Mouse (Mus musculus) right cerebral cortex, postnatal 14 days (tissue): ENCODE data around the gene Gm17949.
"Not testable (repeated sequence)": the region's sequence is repeated elsewhere in the genome, so short reads cannot be mapped to it uniquely, and the experiment has no call there.

Experiments
- DNase-seq: peaks from one replicate; pipeline ENCODE4 v3.0.0; 2022

The Gm17949 gene

GRCm38 (mm10) chr17:57051679-57052078 is 40.4 kb downstream of the Gm17949 start:
- DNase-seq: not testable (repeated sequence)

DNA sequence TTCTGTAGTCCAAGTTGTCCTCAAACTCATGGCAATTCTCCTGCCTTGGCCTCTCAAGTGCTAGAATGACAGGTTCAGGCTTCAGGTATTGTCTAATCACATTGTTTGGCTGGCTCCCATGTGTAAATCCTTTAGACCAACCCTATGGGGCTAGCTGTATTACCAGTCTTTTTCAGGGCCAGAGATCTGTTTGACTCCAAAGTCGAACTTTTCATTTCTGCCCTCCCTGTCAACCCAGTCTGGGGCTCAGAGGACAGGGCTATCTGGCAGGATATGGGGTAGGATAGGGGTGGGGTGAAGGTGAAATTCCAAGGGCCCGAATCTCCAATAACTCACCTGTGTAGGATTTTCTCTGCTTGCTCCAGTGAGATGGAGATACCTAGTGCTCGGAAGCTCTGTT is 45.0 kb downstream of the Gm17949 start:
- no peak for DNase-seq

DNA sequence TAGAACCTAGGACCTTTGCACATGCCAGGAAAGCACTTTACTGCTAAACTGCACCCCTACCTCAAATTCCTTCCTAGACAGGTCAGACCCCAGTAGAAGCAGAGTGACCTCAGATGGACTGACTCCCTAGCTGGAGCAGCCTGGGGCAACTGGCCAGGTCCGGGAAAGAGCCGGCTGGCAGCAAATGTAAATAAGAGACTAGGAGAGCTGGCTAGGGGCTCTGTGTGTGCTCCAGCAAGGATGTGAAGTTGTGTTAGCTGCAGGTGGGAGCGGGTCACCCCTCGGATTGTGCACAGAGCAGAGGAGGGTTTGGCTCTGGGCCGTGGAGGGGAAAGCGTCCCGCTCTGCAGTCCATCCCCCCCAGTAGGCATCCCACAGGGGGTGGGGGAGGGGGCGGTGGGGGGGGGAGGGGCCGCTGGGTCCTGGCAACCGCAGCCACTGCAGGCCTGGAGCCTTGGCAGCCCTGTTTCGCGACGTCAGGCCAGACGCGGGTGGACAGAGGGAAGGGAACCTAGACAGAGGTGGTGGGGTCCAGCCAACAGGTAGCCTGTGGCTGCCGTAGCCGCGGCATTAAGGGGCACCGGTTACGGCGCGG is 47.7 kb downstream of the Gm17949 start, which contains the start of gene Crb3:
Gene Crb3 (plus strand): TSS at position 215 of the 595 bp plus-strand sequence.
- DNase-seq: peak; percentile 40

GRCm38 (mm10) chr17:57059486-57059977 is 48.3 kb downstream of the Gm17949 start, which contains the start of gene Slc25a23:
Gene Slc25a23, minus strand, starts transcription at chr17:57059863.
- DNase-seq: peak; percentile 83

- peak; percentile 95 for DNase-seq
Measured at GRCm38 (mm10) chr17:57060231-57060801, 49.0 kb downstream of the Gm17949 start.

- no peak for DNase-seq
Measured at GRCm38 (mm10) chr17:57061069-57061468, 49.8 kb downstream of the Gm17949 start.

GRCm38 (mm10) chr17:57062011-57062521 is 50.8 kb downstream of the Gm17949 start:
- no peak for DNase-seq

DNA sequence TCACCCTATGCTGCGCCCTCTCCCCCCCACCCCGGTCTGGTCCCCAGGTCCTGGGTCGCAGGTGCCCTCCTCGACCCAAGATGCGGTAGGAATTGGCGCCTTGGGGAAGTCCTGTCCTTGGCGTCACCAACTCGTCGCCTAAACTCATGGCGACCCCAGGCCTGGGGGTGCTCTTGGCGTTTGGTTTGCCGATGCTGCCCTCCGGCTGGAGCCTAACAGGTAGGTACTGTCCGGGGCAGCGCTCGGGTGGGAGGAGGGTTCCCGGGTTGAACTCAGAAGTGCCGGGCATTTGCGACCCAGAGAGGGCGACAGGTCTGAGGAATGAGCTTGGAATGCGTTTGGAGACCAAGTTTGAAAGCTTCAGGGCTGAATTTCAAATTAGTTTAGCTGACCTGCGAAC is 51.3 kb downstream of the Gm17949 start:
- no peak for DNase-seq

DNA sequence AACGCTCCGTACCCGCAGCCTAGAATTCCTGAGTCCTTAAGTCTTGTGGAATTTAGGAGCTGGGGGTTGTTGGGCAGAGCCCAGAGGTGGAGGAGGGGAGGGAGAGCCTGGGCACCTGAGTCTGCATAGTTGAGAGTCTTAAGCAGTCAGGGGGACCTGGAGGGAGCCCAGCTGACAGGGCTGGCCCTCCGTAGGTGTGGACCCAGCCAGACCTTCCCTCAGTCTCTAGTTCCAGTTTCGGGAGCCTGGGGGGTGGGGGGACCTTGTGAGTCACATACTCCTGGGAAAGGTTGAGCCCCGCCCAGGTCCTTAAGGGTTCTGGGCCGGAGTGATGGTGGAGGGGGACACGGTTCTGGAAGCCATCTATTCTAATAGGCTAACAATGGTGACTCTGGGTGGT is 51.8 kb downstream of the Gm17949 start:
- DNase-seq: no peak

- DNase-seq: no peak
Measured at GRCm38 (mm10) chr17:57066908-57067307, 55.6 kb downstream of the Gm17949 start.

GRCm38 (mm10) chr17:57070272-57070671 is 59.0 kb downstream of the Gm17949 start:
- DNase-seq: no peak

GRCm38 (mm10) chr17:57070699-57071098 is 59.4 kb downstream of the Gm17949 start:
- DNase-seq: no peak
